Mouse (Mus musculus) CD4-positive naive resting alpha-beta T cell, adult 76 days (primary cell): ENCODE data around the gene Dynlrb1. TPM values are rescaled to one million over a fixed set of nuclear protein-coding genes. Genes with fewer than 3 reads are reported as not detected.

Experiments used
- total RNA-seq: library from RNA; stranded (reverse); gene quantifications from one replicate; pipeline ENCODE4 v1.2.4, GENCODE M21; 2023

Gene Dynlrb1
- 86.2 TPM for total RNA-seq

GRCm38 (mm10) chr2:155236362-155236992, at the start of gene Dynlrb1:
Dynlrb1 (plus strand) TSS chr2:155236533.

DNA sequence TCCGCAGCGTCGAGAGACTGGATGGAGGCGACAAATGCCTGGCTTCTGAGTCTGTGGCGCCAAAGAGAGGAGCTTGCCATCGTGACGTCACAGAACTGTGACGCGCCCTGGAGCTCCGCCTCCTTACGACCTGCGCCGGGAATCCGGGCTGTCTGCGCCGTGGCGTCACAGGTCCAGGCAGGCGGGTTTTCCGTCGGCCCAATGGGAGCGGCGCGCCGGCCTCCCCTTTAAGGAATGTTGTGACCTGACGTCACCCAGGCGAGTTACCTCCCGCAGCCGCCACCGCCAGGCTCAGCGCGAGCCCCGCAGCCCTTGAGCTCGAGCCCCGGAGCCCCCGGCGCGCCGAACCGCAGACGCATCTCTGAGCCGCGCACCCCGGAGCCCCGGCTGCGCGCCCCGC, 39.9 kb downstream of the Dynlrb1 start, which contains the start of gene Map1lc3a:
Gene Map1lc3a (plus strand): TSS at position 103 of the 400 bp plus-strand sequence.

Other genes with a start within 250 kb of the Dynlrb1 start
- gene Gm14226, start 218.3 kb upstream of the Dynlrb1 start, total RNA-seq, result not detected
- 27.3 TPM for gene Ahcy, start 162.0 kb upstream of the Dynlrb1 start, total RNA-seq
- gene Itch, start 103.0 kb upstream of the Dynlrb1 start, total RNA-seq, result 70.1 TPM
- 35.9 TPM for gene Map1lc3a, start 39.8 kb downstream of the Dynlrb1 start, total RNA-seq
- gene Pigu, start 120.9 kb downstream of the Dynlrb1 start, total RNA-seq, result 20.4 TPM
- 121 TPM for gene Trp53inp2, start 144.5 kb downstream of the Dynlrb1 start, total RNA-seq
- 62.4 TPM for gene Ncoa6, start 237.4 kb downstream of the Dynlrb1 start, total RNA-seq